Comparison of ENCODE assay signal across 11 mouse cellular contexts in genomic region chr10:45114462-45114861, GRCm38 (mm10). TPM values are rescaled to one million over a fixed set of nuclear protein-coding genes. Genes with fewer than 3 reads are reported as not detected.
A peak's percentile ranks its signal among the peaks of the same experiment; 100 is the strongest.
DNase-seq lines count a peak whose midpoint lies in the region; ATAC-seq and TF ChIP-seq lines count a peak whose summit lies in the region.
"Had no signal": no experiment of that assay in that cellular context is flagged by ENCODE, and none has a peak within 500 bp of the region (broad histone marks: within the 10 kb centered on the region; RNA-seq: fewer than 3 reads in every experiment).

No protein-coding gene starts in this region.

- DNase-seq in heart, adult 8-10 months (ENCODE audit: low spot score): no peak
- DNase-seq in 416B (ENCODE audit: low read depth) (peak; percentile 42), NIH3T3 (ENCODE audit: low read depth) (peak; percentile 20)
- DNase-seq in testis, postnatal 14 days (ENCODE audit: low spot score): no peak
- no peak for DNase-seq in spleen, postnatal 10 days (ENCODE audit: low spot score in 2 of 2)
- DNase-seq: adrenal gland, postnatal 14 days had no signal

- H3K27me3 ChIP-seq in heart, embryonic 14.5 days (ENCODE audit: control insufficient read depth, insufficient read depth, low read length): no peaks in the 10 kb centered on the region
- no peaks in the 10 kb centered on the region for H3K27me3 ChIP-seq in intestine, postnatal 0 days (replicated peaks; ENCODE audit: control insufficient read depth, insufficient read depth, low read length)
- H3K27me3 ChIP-seq: liver, embryonic 15.5 days had no signal

- H3K4me2 ChIP-seq in heart, embryonic 14.5 days (ENCODE audit: low read length): no peak overlapping the region
- H3K4me2 ChIP-seq in intestine, postnatal 0 days (replicated peaks; ENCODE audit: low read depth): no peak overlapping the region
- H3K4me2 ChIP-seq: liver, embryonic 15.5 days had no signal

- peaks cover 67% of the 10 kb centered on the region for H3K36me3 ChIP-seq in heart, embryonic 14.5 days (ENCODE audit: control insufficient read depth, insufficient read depth, low read length)
- H3K36me3 ChIP-seq in intestine, postnatal 0 days (ENCODE audit: control insufficient read depth, insufficient read depth): peaks cover 41% of the 10 kb centered on the region

- H3K9ac ChIP-seq in heart, embryonic 14.5 days (ENCODE audit: low read length): no peak overlapping the region; the same call in 1 of the 2 replicates
- no peak overlapping the region for H3K9ac ChIP-seq in intestine, postnatal 0 days (ENCODE audit: low read depth, low read length)
- H3K9ac ChIP-seq: liver, embryonic 15.5 days had no signal

- peaks cover 5 to 7% of the 10 kb centered on the region in 2 experiments for H3K4me1 ChIP-seq in heart, embryonic 14.5 days (ENCODE audit: control insufficient read depth in 2 of 2, insufficient read depth in 2 of 2, low read length in 2 of 2)
- H3K4me1 ChIP-seq in intestine, postnatal 0 days (replicated peaks; ENCODE audit: control insufficient read depth, insufficient read depth, low read length): no peaks in the 10 kb centered on the region
- H3K4me1 ChIP-seq: forebrain, embryonic 10.5 days; liver, embryonic 15.5 days had no signal

- peaks cover 3% of the 10 kb centered on the region; the same call in 1 of the 2 replicates for H3K9me3 ChIP-seq in heart, embryonic 14.5 days (ENCODE audit: control insufficient read depth, low read length)
- H3K9me3 ChIP-seq in intestine, postnatal 0 days (ENCODE audit: control insufficient read depth): no peaks in the 10 kb centered on the region
- H3K9me3 ChIP-seq: liver, embryonic 15.5 days had no signal

- ATAC-seq in heart, embryonic 14.5 days (ENCODE audit: insufficient number of reproducible peaks, insufficient read depth, low FRiP score, low read depth): peak; percentile 50; the same call in 1 of the 2 replicates
- ATAC-seq in intestine, postnatal 0 days: no peak
- no peak for ATAC-seq in megakaryocyte, adult 5-6 weeks (ENCODE audit: poor library complexity, severe bottlenecking)

- WGBS in heart, embryonic 14.5 days: 61% methylated on average over 4 of the region's 4 CpGs
- 93% methylated on average over 4 of the region's 4 CpGs for WGBS in intestine, postnatal 0 days

- no peak overlapping the region for H3K27ac ChIP-seq in heart, embryonic 14.5 days (replicated peaks in 1 of 2; ENCODE audit: control insufficient read depth in 1 of 2, insufficient read depth in 1 of 2, low read depth in 2 of 2, low read length in 2 of 2)
- no peak overlapping the region for H3K27ac ChIP-seq in intestine, postnatal 0 days (ENCODE audit: low read depth, low read length)
- H3K27ac ChIP-seq: forebrain, embryonic 10.5 days; liver, embryonic 15.5 days had no signal

- TF ChIP-seq CTCF in intestine, postnatal 0 days (IDR thresholded peaks at IDR 0.05; ENCODE audit: low read depth): peak; percentile 79

- H3K4me3 ChIP-seq in heart, embryonic 14.5 days (ENCODE audit: control insufficient read depth in 1 of 2, insufficient read depth in 1 of 2, low read depth in 1 of 2, low read length in 2 of 2): no peak overlapping the region
- no peak overlapping the region for H3K4me3 ChIP-seq in intestine, postnatal 0 days (ENCODE audit: low read depth, low read length)
- H3K4me3 ChIP-seq: forebrain, embryonic 10.5 days; liver, embryonic 15.5 days had no signal

RNA-seq across cellular contexts. Expression of gene Prep, which starts 47.5 kb away (rescaled TPM):
- polyA plus RNA-seq in heart, embryonic 14.5 days (2014; fragmentation: Nextera tagmentation; extraction: Ambion mirVana): 24.4 and 26.7 TPM in 2 replicates
- 10 to 100 TPM; 11.9 to 14.3 (median 13.3) TPM for total RNA-seq in heart, adult 8-10 months (2022)
- polyA plus RNA-seq in intestine, postnatal 0 days (2015; fragmentation: Nextera tagmentation; extraction: Ambion mirVana): 6.8 and 7.0 TPM in 2 replicates
- total RNA-seq in megakaryocyte, adult 5-6 weeks (2015): 5.5 and 6.9 TPM in 2 replicates
- total RNA-seq in megakaryocyte, adult 5-6 weeks (2017): 8.7 and 9.8 TPM in 2 replicates

Comparison
In these comparisons a context has a peak if more than half of its experiments do, and no peak if none do; other contexts are left out.
1. DNase-seq: peak in 416B (single experiment) and NIH3T3 (single experiment); none in heart, adult 8-10 months (single experiment), testis, postnatal 14 days (single experiment) and spleen, postnatal 10 days (0 of 2).